Mouse (Mus musculus) hindbrain, postnatal 0 days (tissue): ENCODE data around the gene Cxcr4. TPM values are rescaled to one million over a fixed set of nuclear protein-coding genes. Genes with fewer than 3 reads are reported as not detected.

Experiments
- ATAC-seq: fragments of 200-750 bp; cut with Nextera tagmentation; 2 replicates; pipeline ENCODE4 v1.8.0; 2017; ENCODE audit warnings: mild to moderate bottlenecking, moderate TSS enrichment, moderate library complexity
- DNase-seq: peaks from one replicate; pipeline ENCODE4 v3.0.0-alpha.2; 2015; ENCODE audit warnings: low spot score
- H3K27ac ChIP-seq: fragments of 300-500 bp; sonication (generic); 2 replicates; pipeline ENCODE4 v1.5.1; 2014; ENCODE audit warnings: mild to moderate bottlenecking
- H3K27me3 ChIP-seq: fragments of 300-500 bp; sonication (generic); 2 replicates; pipeline ENCODE4 v1.6.1; 2014; ENCODE audit warnings: low read length, mixed read lengths; ENCODE audit not compliant: insufficient read depth
- H3K36me3 ChIP-seq: fragments of 300-500 bp; sonication (generic); 2 replicates; pipeline ENCODE4 v1.6.1; 2014; ENCODE audit warnings: low read length, mixed read lengths; ENCODE audit not compliant: insufficient read depth
- H3K4me1 ChIP-seq: fragments of 300-500 bp; sonication (generic); 2 replicates; pipeline ENCODE4 v1.6.1; 2014; ENCODE audit warnings: antibody characterized with exemption, low read length, mixed read lengths; ENCODE audit not compliant: insufficient read depth
- H3K4me2 ChIP-seq: fragments of 300-500 bp; sonication (generic); 2 replicates; pipeline ENCODE4 v1.6.1; 2014; ENCODE audit warnings: low read depth, mild to moderate bottlenecking, low read length, moderate library complexity, mixed read lengths
- H3K4me3 ChIP-seq: fragments of 300-500 bp; sonication (generic); 2 replicates; pipeline ENCODE4 v1.5.1; 2014; ENCODE audit warnings: low read length
- H3K9ac ChIP-seq: fragments of 300-500 bp; sonication (generic); replicated peaks from 2 replicates; pipeline ENCODE4 v1.6.1; 2014; ENCODE audit warnings: mild to moderate bottlenecking, low read length, moderate library complexity, mixed read lengths
- H3K9me3 ChIP-seq: fragments of 300-500 bp; sonication (generic); 2 replicates; pipeline ENCODE4 v1.6.1; 2016; ENCODE audit warnings: low read length, mixed read lengths
- CTCF ChIP-seq: IDR thresholded peaks from 2 replicates; pipeline ENCODE4 v1.5.1; 2016; ENCODE audit warnings: antibody characterized with exemption, control low read depth, low read depth
- WGBS: fragments of 180-500 bp; shearing (Covaris S2); extraction: QIAGEN DNeasy Blood & Tissue Kit; methylation state at CpG from one replicate; pipeline ENCODE4 v1.1.7; 2014; 5-methylcytosine and 5-hydroxymethylcytosine counted together
- polyA plus RNA-seq: library from polyadenylated mRNA; unstranded; fragments of >200 nt; fragmentation: Nextera tagmentation; extraction: Ambion mirVana; gene quantifications from 2 replicates; pipeline ENCODE4 v1.2.1, GENCODE M21; 2015
- total RNA-seq: library from RNA; depleted of rRNA; stranded (reverse); fragments of >200 nt; gene quantifications from 2 replicates; pipeline ENCODE4 v1.2.3, GENCODE M21; 2014

The Cxcr4 gene
- total and polyA plus RNA-seq, 2 experiments from 2014 or later, result 5.1 to 76.1 TPM

- no peak for ATAC-seq
- WGBS, result 82% methylated on average over 4 of the region's 4 CpGs
- H3K9ac ChIP-seq, result no peak overlapping the region
- H3K27ac ChIP-seq, result no peak overlapping the region
- no peaks in the 10 kb centered on the region for H3K9me3 ChIP-seq
- H3K27me3 ChIP-seq, result no peaks in the 10 kb centered on the region
- H3K4me2 ChIP-seq, result no peak overlapping the region
- no peaks in the 10 kb centered on the region for H3K4me1 ChIP-seq
- H3K36me3 ChIP-seq, result no peaks in the 10 kb centered on the region
- H3K4me3 ChIP-seq, result no peak overlapping the region
- DNase-seq, result no peak
- TF ChIP-seq CTCF, result no peak
Observed at GRCm38 (mm10) chr1:128575096-128575495, 17.0 kb downstream of the Cxcr4 start.

- Histone ChIP-seq H3K4me1 (no peaks in the 10 kb centered on the region; the same call in 1 of the 2 replicates), H3K9ac (no peak overlapping the region), H3K9me3 (no peaks in the 10 kb centered on the region), H3K36me3 (no peaks in the 10 kb centered on the region), H3K4me3 (no peak overlapping the region), H3K27me3 (no peaks in the 10 kb centered on the region), H3K4me2 (no peak overlapping the region), H3K27ac (no peak overlapping the region)
- DNase-seq (no peak), ATAC-seq (no peak)
- no peak for TF ChIP-seq CTCF
- WGBS, result 90% methylated on average over 3 of the region's 3 CpGs
Observed at GRCm38 (mm10) chr1:128571033-128571432, 21.1 kb downstream of the Cxcr4 start.

DNA sequence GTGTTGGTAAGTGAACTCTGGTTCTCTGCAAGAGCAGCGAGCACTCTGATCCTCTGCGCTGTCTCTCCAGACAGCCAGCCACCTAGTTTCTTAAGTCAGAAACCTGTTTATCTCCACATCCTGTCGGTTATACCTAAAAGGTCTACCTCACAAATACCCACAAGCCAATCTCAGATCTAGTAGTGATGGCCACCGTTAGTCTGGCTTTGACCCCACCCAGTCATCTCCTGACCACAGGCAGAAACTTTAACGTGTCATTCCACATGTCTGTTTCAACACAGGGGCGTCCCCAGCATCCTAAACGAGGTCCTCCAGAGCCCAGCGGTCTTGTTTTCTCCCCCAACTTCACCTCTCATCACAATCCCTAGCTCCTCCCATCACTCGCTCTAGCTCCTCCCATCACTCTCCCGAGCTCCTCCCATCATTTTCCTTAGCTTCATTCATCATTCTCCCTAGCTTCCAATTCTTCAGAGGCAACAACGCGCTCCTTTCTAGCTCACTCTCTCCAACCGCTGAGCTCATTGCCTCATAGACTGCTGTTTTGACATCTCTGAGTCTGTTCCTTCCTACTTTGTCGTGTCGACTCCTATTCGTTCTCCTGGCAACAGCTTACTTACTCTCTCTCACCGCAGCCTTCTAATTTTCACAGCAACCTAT, 22.0 kb downstream of the Cxcr4 start:
- no peaks in the 10 kb centered on the region for H3K36me3 ChIP-seq
- no peak overlapping the region for H3K9ac ChIP-seq
- DNase-seq, result no peak
- no peak overlapping the region for H3K4me3 ChIP-seq
- H3K9me3 ChIP-seq, result no peaks in the 10 kb centered on the region
- no peaks in the 10 kb centered on the region for H3K27me3 ChIP-seq
- H3K4me2 ChIP-seq, result no peak overlapping the region
- H3K4me1 ChIP-seq, result no peaks in the 10 kb centered on the region; the same call in 1 of the 2 replicates
- WGBS, result 83% methylated on average over 17 of the region's 17 CpGs
- no peak for TF ChIP-seq CTCF
- no peak for ATAC-seq
- no peak overlapping the region for H3K27ac ChIP-seq

GRCm38 (mm10) chr1:128567224-128568197, 24.6 kb downstream of the Cxcr4 start:
- WGBS, result 47% methylated on average over 12 of the region's 12 CpGs
- Histone ChIP-seq H3K4me1 (no peaks in the 10 kb centered on the region; the same call in 1 of the 2 replicates), H3K9ac (no peak overlapping the region), H3K9me3 (no peaks in the 10 kb centered on the region), H3K27ac (no peak overlapping the region), H3K4me3 (no peak overlapping the region), H3K27me3 (no peaks in the 10 kb centered on the region), H3K36me3 (no peaks in the 10 kb centered on the region), H3K4me2 (no peak overlapping the region)
- no peak for DNase-seq
- peak; percentile 49; the same call in 1 of the 2 replicates for ATAC-seq
- no peak for TF ChIP-seq CTCF

- Histone ChIP-seq H3K4me2 (no peak overlapping the region), H3K27me3 (no peaks in the 10 kb centered on the region), H3K4me3 (no peak overlapping the region), H3K9me3 (no peaks in the 10 kb centered on the region), H3K27ac (no peak overlapping the region), H3K9ac (no peak overlapping the region), H3K36me3 (no peaks in the 10 kb centered on the region), H3K4me1 (peaks cover 5% of the 10 kb centered on the region; the same call in 1 of the 2 replicates)
- DNase-seq (no peak), ATAC-seq (no peak)
- WGBS, result 88% methylated on average over 3 of the region's 3 CpGs
- TF ChIP-seq CTCF, result no peak
Observed at GRCm38 (mm10) chr1:128563905-128564304, 28.2 kb downstream of the Cxcr4 start.

DNA sequence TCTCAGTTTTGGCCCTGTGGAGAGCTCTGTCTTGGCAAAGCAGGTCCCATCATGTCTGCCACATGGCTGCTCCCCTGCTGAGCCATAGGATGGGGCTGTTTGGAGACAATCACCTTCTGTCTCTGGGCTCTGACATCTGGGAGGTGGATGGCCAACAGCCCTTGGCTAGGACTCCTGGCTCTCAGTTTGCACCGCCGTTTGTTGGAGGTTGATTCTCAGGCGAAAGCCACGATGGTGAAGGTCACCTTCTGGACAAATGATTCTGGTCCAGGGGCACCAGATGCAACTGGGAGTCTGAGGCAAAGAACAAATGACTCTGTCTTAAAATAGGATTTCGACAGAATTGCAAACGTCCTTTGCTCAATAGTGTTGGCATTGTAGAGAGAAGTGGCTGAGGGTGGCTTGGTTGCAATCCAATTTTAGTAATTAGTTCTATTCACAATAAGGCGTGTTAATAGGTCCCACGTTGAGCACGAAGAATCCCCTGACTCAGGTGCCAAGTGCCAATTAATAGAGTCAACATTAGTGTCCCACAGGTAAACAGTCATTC, 30.7 kb downstream of the Cxcr4 start:
- no peak overlapping the region for H3K4me2 ChIP-seq
- ATAC-seq (peak; percentile 92), DNase-seq (peak; percentile 83)
- peak overlapping the region; percentile 37; the same call in 1 of the 2 replicates for H3K27ac ChIP-seq
- WGBS, result 32% methylated on average over 9 of the region's 9 CpGs
- H3K27me3 ChIP-seq, result no peaks in the 10 kb centered on the region
- H3K36me3 ChIP-seq, result no peaks in the 10 kb centered on the region
- no peak overlapping the region for H3K9ac ChIP-seq
- TF ChIP-seq CTCF, result no peak
- H3K4me1 ChIP-seq, result peaks cover 5% of the 10 kb centered on the region; the same call in 1 of the 2 replicates
- no peak overlapping the region for H3K4me3 ChIP-seq
- no peaks in the 10 kb centered on the region for H3K9me3 ChIP-seq
